In genomic region chr2:72021845-72022244, GRCm38 (mm10) we compare ENCODE assay signal across 9 mouse cellular contexts. TPM values are rescaled to one million over a fixed set of nuclear protein-coding genes. Genes with fewer than 3 reads are reported as not detected.
DNase-seq lines count a peak whose midpoint lies in the region; ATAC-seq and TF ChIP-seq lines count a peak whose summit lies in the region.
"Had no signal": no experiment of that assay in that cellular context is flagged by ENCODE, and none has a peak within 500 bp of the region (broad histone marks: within the 10 kb centered on the region; RNA-seq: fewer than 3 reads in every experiment).

No protein-coding gene starts in this region.

- peak; percentile 43; the same call in 1 of the 2 replicates for ATAC-seq in kidney, postnatal 0 days (replicated peaks; ENCODE audit: low FRiP score, low read depth)
- no peak for ATAC-seq in kidney, embryonic 15.5 days (replicated peaks; ENCODE audit: low FRiP score)
- no peak for ATAC-seq in megakaryocyte progenitor cell, adult 5-6 weeks (replicated peaks; ENCODE audit: poor library complexity)

- no peak overlapping the region for H3K4me2 ChIP-seq in kidney, postnatal 0 days (ENCODE audit: low read length)
- H3K4me2 ChIP-seq in kidney, embryonic 15.5 days, result no peak overlapping the region
- H3K4me2 ChIP-seq: liver, embryonic 11.5 days had no signal

- H3K4me1 ChIP-seq in kidney, postnatal 0 days (replicated peaks; ENCODE audit: insufficient read depth, low read length), result no peaks in the 10 kb centered on the region
- H3K4me1 ChIP-seq in kidney, embryonic 15.5 days, result no peaks in the 10 kb centered on the region

- WGBS in kidney, postnatal 0 days, result 64% methylated on average over 3 of the region's 3 CpGs
- 60% methylated on average over 3 of the region's 3 CpGs for WGBS in kidney, embryonic 15.5 days

- no peaks in the 10 kb centered on the region for H3K36me3 ChIP-seq in kidney, postnatal 0 days (ENCODE audit: insufficient read depth, low read length)
- H3K36me3 ChIP-seq in kidney, embryonic 15.5 days, result no peaks in the 10 kb centered on the region

- no peak overlapping the region for H3K9ac ChIP-seq in kidney, postnatal 0 days (ENCODE audit: low read depth, low read length)
- no peak overlapping the region for H3K9ac ChIP-seq in kidney, embryonic 15.5 days

- H3K27ac ChIP-seq in kidney, postnatal 0 days, result no peak overlapping the region
- no peak overlapping the region for H3K27ac ChIP-seq in kidney, embryonic 15.5 days

- peak; percentile 30; the same call in 1 of the 2 replicates for TF ChIP-seq CTCF in kidney, postnatal 0 days (IDR thresholded peaks at IDR 0.05; ENCODE audit: low read depth)

- no peaks in the 10 kb centered on the region for H3K9me3 ChIP-seq in kidney, postnatal 0 days (replicated peaks; ENCODE audit: low read length)
- no peaks in the 10 kb centered on the region for H3K9me3 ChIP-seq in kidney, embryonic 15.5 days (replicated peaks)

- peak; percentile 83 to 93 for DNase-seq in adrenal gland, adult (ENCODE audit: inconsistent age in 2 of 2, low spot score in 1 of 2)
- DNase-seq in adrenal gland, postnatal 4 days (ENCODE audit: low spot score in 2 of 2), result no peak
- DNase-seq in kidney, postnatal 0 days (ENCODE audit: low spot score), result peak; percentile 4
- peak; percentile 37 for DNase-seq in ZHBTc4 (ENCODE audit: low read depth, low spot score)
- DNase-seq in fat pad, adult 2 months (ENCODE audit: extremely low read depth, low read depth, low spot score), result peak; percentile 25
- DNase-seq in right cerebral cortex, postnatal 36 days (ENCODE audit: low spot score in 2 of 2), result no peak

- no peaks in the 10 kb centered on the region for H3K27me3 ChIP-seq in kidney, postnatal 0 days (ENCODE audit: insufficient read depth, low read length)
- no peaks in the 10 kb centered on the region for H3K27me3 ChIP-seq in kidney, embryonic 15.5 days

- H3K4me3 ChIP-seq in kidney, postnatal 0 days (replicated peaks; ENCODE audit: low read depth, low read length), result no peak overlapping the region
- H3K4me3 ChIP-seq in kidney, embryonic 15.5 days (replicated peaks), result no peak overlapping the region

RNA-seq across cellular contexts. Expression of gene Rapgef4, which starts 40.8 kb away (rescaled TPM):
- 100 to 1,000 TPM; 171 to 221 TPM for total RNA-seq in adrenal gland, postnatal 4 days (2021)
- polyA plus RNA-seq in kidney, postnatal 0 days (2015; fragmentation: Nextera tagmentation; extraction: Ambion mirVana), result 4.6 and 4.8 TPM in 2 replicates
- 6.3 and 9.4 TPM in 2 replicates for polyA plus RNA-seq in kidney, embryonic 15.5 days (2015; fragmentation: Nextera tagmentation; extraction: Ambion mirVana)
- total RNA-seq in megakaryocyte progenitor cell, adult 5-6 weeks (2015), result 1.9 and 3.8 TPM in 2 replicates
- total RNA-seq in megakaryocyte progenitor cell, adult 5-6 weeks (2017), result 0.50 and 3.5 TPM in 2 replicates

Comparison
In these comparisons a context has a peak if more than half of its experiments do, and no peak if none do; other contexts are left out.
1. DNase-seq: peak in adrenal gland, adult (2 of 2), kidney, postnatal 0 days (single experiment), ZHBTc4 (single experiment) and fat pad, adult 2 months (single experiment); none in adrenal gland, postnatal 4 days (0 of 2) and right cerebral cortex, postnatal 36 days (0 of 2).
2. RNA of gene Rapgef4, which starts 40.8 kb away (total RNA-seq): 171 to 221 TPM in adrenal gland, postnatal 4 days; 0.50 to 3.8 TPM in megakaryocyte progenitor cell, adult 5-6 weeks; every median in the first group is over 10 times any median in the second.